Mouse (Mus musculus): ENCODE results near the gene Dnaic1. TPM values are rescaled to one million over a fixed set of nuclear protein-coding genes. Genes with fewer than 3 reads are reported as not detected.
A peak's percentile ranks its signal among the peaks of the same experiment; 100 is the strongest.

Gene Dnaic1
- polyA plus RNA-seq, 1 experiment from 2014 or later = 1.4 TPM

DNA sequence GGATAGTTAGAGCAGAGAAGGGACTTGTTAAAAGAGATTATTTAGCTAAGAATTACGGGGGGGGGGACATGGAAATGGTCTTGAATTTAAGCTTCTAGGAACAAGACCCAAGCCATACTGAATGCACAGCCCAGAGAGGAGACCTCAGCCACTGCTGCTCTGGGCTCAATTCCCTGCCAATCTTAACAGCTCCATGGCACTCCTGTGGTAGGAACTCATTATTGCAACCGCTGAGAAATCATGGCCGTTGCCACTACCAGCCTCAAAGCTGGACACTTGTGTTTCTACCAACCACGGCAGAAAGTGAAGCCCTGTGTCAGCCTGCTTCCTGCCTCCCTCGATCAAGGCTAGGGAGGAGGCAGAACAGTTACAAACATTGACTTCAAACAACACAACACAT, 75.9 kb downstream of the Dnaic1 start:
- ATAC-seq (peak; percentile 44; the same call in 1 of the 2 replicates), DNase-seq (ENCODE audit: low spot score) (peak; percentile 60)
- WGBS = 37% methylated on average over 5 of the region's 5 CpGs
- Histone ChIP-seq H3K27me3 (replicated peaks; ENCODE audit: control insufficient read depth, insufficient read depth, low read length) (no peaks in the 10 kb centered on the region), H3K4me3 (ENCODE audit: low read depth, low read length) (no peak overlapping the region), H3K4me1 (ENCODE audit: control insufficient read depth, insufficient read depth, low read length) (peaks cover 3% of the 10 kb centered on the region; the same call in 1 of the 2 replicates), H3K9me3 (replicated peaks; ENCODE audit: control insufficient read depth, low read length) (no peaks in the 10 kb centered on the region), H3K27ac (ENCODE audit: low read depth, low read length) (no peak overlapping the region), H3K4me2 (ENCODE audit: low read length) (no peak overlapping the region), H3K36me3 (ENCODE audit: control insufficient read depth, insufficient read depth, low read length) (no peaks in the 10 kb centered on the region), H3K9ac (ENCODE audit: low read length) (no peak overlapping the region)

- no peak for DNase-seq (ENCODE audit: low spot score)
- H3K4me2 ChIP-seq (ENCODE audit: low read length) = no peak overlapping the region
- H3K9ac ChIP-seq (ENCODE audit: low read length) = no peak overlapping the region
- 10% methylated on average over 4 of the region's 4 CpGs for WGBS
- peaks cover 3% of the 10 kb centered on the region; the same call in 1 of the 2 replicates for H3K4me1 ChIP-seq (ENCODE audit: control insufficient read depth, insufficient read depth, low read length)
- H3K27me3 ChIP-seq (replicated peaks; ENCODE audit: control insufficient read depth, insufficient read depth, low read length) = no peaks in the 10 kb centered on the region
- H3K9me3 ChIP-seq (replicated peaks; ENCODE audit: control insufficient read depth, low read length) = no peaks in the 10 kb centered on the region
- H3K36me3 ChIP-seq (ENCODE audit: control insufficient read depth, insufficient read depth, low read length) = no peaks in the 10 kb centered on the region
- H3K27ac ChIP-seq (ENCODE audit: low read depth, low read length) = no peak overlapping the region
- no peak; the same call in 1 of the 2 replicates for ATAC-seq
- no peak overlapping the region for H3K4me3 ChIP-seq (ENCODE audit: low read depth, low read length)
Measured at GRCm38 (mm10) chr4:41648157-41648556, 78.6 kb downstream of the Dnaic1 start.

- no peak for DNase-seq (ENCODE audit: low spot score)
- WGBS = 65% methylated on average over 7 of the region's 7 CpGs
- Histone ChIP-seq H3K27me3 (replicated peaks; ENCODE audit: control insufficient read depth, insufficient read depth, low read length) (no peaks in the 10 kb centered on the region), H3K9me3 (replicated peaks; ENCODE audit: control insufficient read depth, low read length) (no peaks in the 10 kb centered on the region), H3K4me3 (ENCODE audit: low read depth, low read length) (no peak overlapping the region), H3K4me2 (ENCODE audit: low read length) (no peak overlapping the region), H3K36me3 (ENCODE audit: control insufficient read depth, insufficient read depth, low read length) (no peaks in the 10 kb centered on the region), H3K4me1 (ENCODE audit: control insufficient read depth, insufficient read depth, low read length) (peaks cover 3% of the 10 kb centered on the region; the same call in 1 of the 2 replicates), H3K9ac (ENCODE audit: low read length) (no peak overlapping the region), H3K27ac (ENCODE audit: low read depth, low read length) (no peak overlapping the region)
- ATAC-seq = no peak
Measured at GRCm38 (mm10) chr4:41648627-41649026, 79.1 kb downstream of the Dnaic1 start.

GRCm38 (mm10) chr4:41653296-41653695, 83.7 kb downstream of the Dnaic1 start:
- Histone ChIP-seq H3K4me2 (ENCODE audit: low read length) (no peak overlapping the region), H3K9me3 (replicated peaks; ENCODE audit: control insufficient read depth, low read length) (no peaks in the 10 kb centered on the region), H3K4me1 (ENCODE audit: control insufficient read depth, insufficient read depth, low read length) (0 out of 2 replicates have a peak, but pooled peaks cover under 1% of the 10 kb centered on the region), H3K27ac (ENCODE audit: low read depth, low read length) (no peak overlapping the region), H3K9ac (ENCODE audit: low read length) (no peak overlapping the region), H3K4me3 (ENCODE audit: low read depth, low read length) (no peak overlapping the region), H3K36me3 (ENCODE audit: control insufficient read depth, insufficient read depth, low read length) (peaks cover 25% of the 10 kb centered on the region), H3K27me3 (replicated peaks; ENCODE audit: control insufficient read depth, insufficient read depth, low read length) (no peaks in the 10 kb centered on the region)
- peak; percentile 64 for ATAC-seq
- WGBS = 32% methylated on average over 6 of the region's 6 CpGs
- DNase-seq (ENCODE audit: low spot score) = peak; percentile 84

- H3K36me3 ChIP-seq (ENCODE audit: control insufficient read depth, insufficient read depth, low read length) = peaks cover 27% of the 10 kb centered on the region
- no peak for DNase-seq (ENCODE audit: low spot score)
- H3K4me1 ChIP-seq (ENCODE audit: control insufficient read depth, insufficient read depth, low read length) = no peaks in the 10 kb centered on the region; the same call in 1 of the 2 replicates
- no peaks in the 10 kb centered on the region for H3K27me3 ChIP-seq (replicated peaks; ENCODE audit: control insufficient read depth, insufficient read depth, low read length)
- no peak overlapping the region for H3K4me3 ChIP-seq (ENCODE audit: low read depth, low read length)
- ATAC-seq = 0 out of 2 replicates have a peak, but pooled peaks have one; percentile 21
- no peaks in the 10 kb centered on the region for H3K9me3 ChIP-seq (replicated peaks; ENCODE audit: control insufficient read depth, low read length)
- H3K4me2 ChIP-seq (ENCODE audit: low read length) = no peak overlapping the region
- H3K9ac ChIP-seq (ENCODE audit: low read length) = no peak overlapping the region
- 56% methylated on average over 6 of the region's 6 CpGs for WGBS
- no peak overlapping the region for H3K27ac ChIP-seq (ENCODE audit: low read depth, low read length)
Measured at GRCm38 (mm10) chr4:41653730-41654129, 84.2 kb downstream of the Dnaic1 start.

DNA sequence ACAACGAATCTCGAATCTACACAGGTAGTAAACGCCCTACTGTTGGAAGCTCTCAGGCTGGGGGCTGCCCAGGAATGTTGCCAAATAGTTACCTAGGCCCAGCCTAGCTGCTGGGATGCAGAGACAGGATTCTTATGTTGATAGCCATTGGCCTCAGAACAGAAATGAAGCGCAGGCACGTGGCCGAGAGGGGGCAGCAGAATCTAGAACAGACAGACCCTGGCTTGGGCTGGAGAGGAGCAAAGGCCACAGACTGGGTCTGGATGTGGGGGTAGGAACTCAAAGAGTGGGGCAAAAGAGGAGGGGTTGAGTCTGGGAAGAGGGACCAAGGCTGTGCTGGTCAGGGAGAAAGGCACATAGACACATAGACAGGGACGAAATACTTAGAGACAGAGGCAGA, 84.6 kb downstream of the Dnaic1 start:
- Histone ChIP-seq H3K4me3 (ENCODE audit: low read depth, low read length) (no peak overlapping the region), H3K4me1 (ENCODE audit: control insufficient read depth, insufficient read depth, low read length) (peaks cover 5% of the 10 kb centered on the region; the same call in 1 of the 2 replicates), H3K36me3 (ENCODE audit: control insufficient read depth, insufficient read depth, low read length) (peaks cover 32% of the 10 kb centered on the region), H3K9ac (ENCODE audit: low read length) (no peak overlapping the region), H3K27ac (ENCODE audit: low read depth, low read length) (no peak overlapping the region), H3K9me3 (replicated peaks; ENCODE audit: control insufficient read depth, low read length) (no peaks in the 10 kb centered on the region), H3K4me2 (ENCODE audit: low read length) (no peak overlapping the region), H3K27me3 (replicated peaks; ENCODE audit: control insufficient read depth, insufficient read depth, low read length) (no peaks in the 10 kb centered on the region)
- DNase-seq (ENCODE audit: low spot score) (peak; percentile 66), ATAC-seq (peak; percentile 49)
- 14% methylated on average over 7 of the region's 7 CpGs for WGBS

DNA sequence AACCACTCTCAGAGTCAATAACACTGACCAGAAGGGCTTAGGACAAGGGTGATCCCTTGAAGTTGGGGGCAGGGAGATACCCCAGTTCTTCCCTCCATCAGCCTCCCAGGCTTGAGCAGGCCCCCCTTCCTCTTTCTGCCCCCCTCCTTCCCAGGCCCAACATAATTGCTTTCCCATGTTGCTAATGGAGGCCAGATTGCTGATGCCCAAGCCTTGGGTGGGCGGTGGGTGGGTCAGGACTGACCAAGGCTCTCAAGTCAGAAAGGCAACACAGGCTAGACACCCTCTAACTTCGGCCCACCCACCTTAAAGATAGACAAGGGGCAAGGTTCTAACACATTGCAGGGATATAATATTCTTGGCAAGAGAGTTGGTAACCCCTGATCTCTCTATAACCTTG, 86.0 kb downstream of the Dnaic1 start:
- 90% methylated on average over 2 of the region's 2 CpGs for WGBS
- no peak for ATAC-seq
- Histone ChIP-seq H3K9me3 (replicated peaks; ENCODE audit: control insufficient read depth, low read length) (no peaks in the 10 kb centered on the region), H3K27ac (ENCODE audit: low read depth, low read length) (no peak overlapping the region), H3K9ac (ENCODE audit: low read length) (no peak overlapping the region), H3K36me3 (ENCODE audit: control insufficient read depth, insufficient read depth, low read length) (peaks cover 44% of the 10 kb centered on the region), H3K4me2 (ENCODE audit: low read length) (no peak overlapping the region), H3K4me1 (ENCODE audit: control insufficient read depth, insufficient read depth, low read length) (peaks cover 14% of the 10 kb centered on the region; the same call in 1 of the 2 replicates), H3K4me3 (ENCODE audit: low read depth, low read length) (no peak overlapping the region), H3K27me3 (replicated peaks; ENCODE audit: control insufficient read depth, insufficient read depth, low read length) (no peaks in the 10 kb centered on the region)
- DNase-seq (ENCODE audit: low spot score) = no peak

DNA sequence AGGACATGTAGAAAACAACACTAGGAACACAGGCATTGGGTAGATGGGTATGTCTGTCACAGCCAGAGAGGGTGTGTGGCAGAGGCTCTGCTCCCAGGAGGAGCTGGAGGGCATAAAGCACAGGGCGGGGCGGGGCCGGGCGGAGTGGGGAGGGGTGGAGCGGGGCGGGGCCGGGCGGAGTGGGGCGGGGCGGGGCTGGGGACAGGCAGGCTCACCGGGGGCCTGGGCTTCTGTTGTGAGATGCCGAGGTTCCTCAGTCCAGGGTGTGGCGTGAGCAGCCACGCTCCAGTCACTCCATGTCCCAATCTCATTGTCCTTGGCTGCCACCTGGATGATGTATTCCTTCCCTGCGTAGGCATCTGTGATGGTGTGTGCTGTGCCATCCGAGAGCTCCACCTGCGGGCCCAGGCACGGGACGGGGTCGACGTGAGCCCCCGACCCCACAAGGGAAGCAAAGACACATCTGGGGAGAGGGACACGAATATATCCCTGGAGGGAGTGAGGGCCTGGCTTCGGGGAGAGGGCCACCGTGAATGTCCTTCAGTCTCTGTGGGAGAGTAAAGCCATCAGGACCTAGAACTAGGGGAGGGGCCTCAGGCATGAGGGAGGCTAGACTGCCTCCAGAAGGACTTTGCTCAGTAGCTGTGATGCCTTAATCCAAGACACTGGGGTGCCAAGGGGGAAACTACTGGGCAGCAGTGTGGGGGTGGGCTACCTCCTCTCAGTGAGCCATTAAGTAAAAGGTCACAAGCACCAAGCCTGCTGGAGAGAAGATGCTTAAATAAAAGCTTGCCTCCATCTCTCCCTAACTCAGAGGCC, 89.2 kb downstream of the Dnaic1 start:
- H3K27me3 ChIP-seq (replicated peaks; ENCODE audit: control insufficient read depth, insufficient read depth, low read length) = no peaks in the 10 kb centered on the region
- no peak overlapping the region for H3K4me2 ChIP-seq (ENCODE audit: low read length)
- peaks cover 68% of the 10 kb centered on the region for H3K36me3 ChIP-seq (ENCODE audit: control insufficient read depth, insufficient read depth, low read length)
- DNase-seq (ENCODE audit: low spot score) (no peak), ATAC-seq (no peak)
- H3K9me3 ChIP-seq (replicated peaks; ENCODE audit: control insufficient read depth, low read length) = no peaks in the 10 kb centered on the region
- WGBS = 17% methylated on average over 25 of the region's 25 CpGs
- H3K9ac ChIP-seq (ENCODE audit: low read length) = no peak overlapping the region
- peaks cover 30% of the 10 kb centered on the region for H3K4me1 ChIP-seq (ENCODE audit: control insufficient read depth, insufficient read depth, low read length)
- H3K27ac ChIP-seq (ENCODE audit: low read depth, low read length) = 0 out of 2 replicates have a peak overlapping the region, but pooled peaks have one; percentile 5
- H3K4me3 ChIP-seq (ENCODE audit: low read depth, low read length) = no peak overlapping the region

GRCm38 (mm10) chr4:41659556-41659955, 90.0 kb downstream of the Dnaic1 start:
- no peak for DNase-seq (ENCODE audit: low spot score)
- H3K27ac ChIP-seq (ENCODE audit: low read depth, low read length) = no peak overlapping the region
- WGBS = 42% methylated on average over 13 of the region's 13 CpGs
- H3K36me3 ChIP-seq (ENCODE audit: control insufficient read depth, insufficient read depth, low read length) = peaks cover 76% of the 10 kb centered on the region
- no peak overlapping the region for H3K4me3 ChIP-seq (ENCODE audit: low read depth, low read length)
- H3K9ac ChIP-seq (ENCODE audit: low read length) = no peak overlapping the region
- H3K27me3 ChIP-seq (replicated peaks; ENCODE audit: control insufficient read depth, insufficient read depth, low read length) = no peaks in the 10 kb centered on the region
- no peak for ATAC-seq
- no peaks in the 10 kb centered on the region for H3K9me3 ChIP-seq (replicated peaks; ENCODE audit: control insufficient read depth, low read length)
- H3K4me1 ChIP-seq (ENCODE audit: control insufficient read depth, insufficient read depth, low read length) = peaks cover 30% of the 10 kb centered on the region
- H3K4me2 ChIP-seq (ENCODE audit: low read length) = no peak overlapping the region
